Mouse (Mus musculus) heart, adult 2 months (tissue): ENCODE measurements at regions not wholly inside any gene's neighbourhood (a gene's known extent, or its start where the extent isn't known, plus 50 kb on each side); places are given as distances from the start of the nearest gene placed in this dataset.

Experiments used
- DNase-seq, 2 experiments: peaks; one replicate each; pipeline ENCODE4 v3.0.0; 2021
- H3K27ac ChIP-seq: fragments of 200-600 bp; 2 replicates; pipeline ENCODE4 v1.8.1; 2022
- H3K27me3 ChIP-seq: fragments of 200-500 bp; 2 replicates; pipeline ENCODE4 v1.6.1; 2012; ENCODE audit warnings: mild to moderate bottlenecking, low read length, inconsistent platforms, mixed read lengths; ENCODE audit not compliant: control insufficient read depth, insufficient read depth
- H3K36me3 ChIP-seq: fragments of 200-500 bp; 2 replicates; pipeline ENCODE4 v1.6.1; 2012; ENCODE audit warnings: low read length, inconsistent platforms; ENCODE audit not compliant: control insufficient read depth, insufficient read depth
- H3K4me1 ChIP-seq: fragments of 200-500 bp; 2 replicates; pipeline ENCODE4 v1.6.1; 2011; ENCODE audit warnings: low read length; ENCODE audit not compliant: control insufficient read depth, insufficient read depth
- H3K4me3 ChIP-seq: fragments of 200-600 bp; 2 replicates; pipeline ENCODE4 v1.8.1; 2022
- H3K79me2 ChIP-seq: fragments of 200-500 bp; replicated peaks from 2 replicates; pipeline ENCODE4 v1.6.1; 2012; ENCODE audit warnings: mild to moderate bottlenecking, inconsistent platforms, low read length, moderate library complexity, mixed read lengths; ENCODE audit not compliant: control insufficient read depth, insufficient read depth
- H3K9ac ChIP-seq: fragments of 200-500 bp; 2 replicates; pipeline ENCODE4 v1.6.1; 2012; ENCODE audit warnings: low read depth, mild to moderate bottlenecking, control low read depth, inconsistent platforms, low read length, mixed read lengths
- CTCF ChIP-seq: fragments of 200-600 bp; IDR thresholded peaks from 2 replicates; pipeline ENCODE4 v1.8.1; 2022; ENCODE audit warnings: antibody characterized with exemption, mild to moderate bottlenecking, moderate library complexity
- EP300 ChIP-seq: fragments of 200-500 bp; IDR thresholded peaks from 2 replicates; pipeline ENCODE4 v1.6.1; 2011; ENCODE audit warnings: low read depth, low read length, control low read depth; ENCODE audit not compliant: insufficient read depth
- POLR2A ChIP-seq: fragments of 200-500 bp; IDR thresholded peaks from 2 replicates; pipeline ENCODE4 v1.6.1; 2011; ENCODE audit warnings: mild to moderate bottlenecking, low read depth, low read length, control low read depth; ENCODE audit not compliant: insufficient read depth
- WGBS: fragments of 180-500 bp; shearing (Covaris S2); methylation state at CpG from one replicate; pipeline ENCODE4 v1.1.7; 2018; 5-methylcytosine and 5-hydroxymethylcytosine counted together
- intact Hi-C: fragments of 180-260 bp; cut with DNase I; formaldehyde crosslinking; loops from one replicate; pipeline ENCODE4 v1.15.1; 2025

DNA sequence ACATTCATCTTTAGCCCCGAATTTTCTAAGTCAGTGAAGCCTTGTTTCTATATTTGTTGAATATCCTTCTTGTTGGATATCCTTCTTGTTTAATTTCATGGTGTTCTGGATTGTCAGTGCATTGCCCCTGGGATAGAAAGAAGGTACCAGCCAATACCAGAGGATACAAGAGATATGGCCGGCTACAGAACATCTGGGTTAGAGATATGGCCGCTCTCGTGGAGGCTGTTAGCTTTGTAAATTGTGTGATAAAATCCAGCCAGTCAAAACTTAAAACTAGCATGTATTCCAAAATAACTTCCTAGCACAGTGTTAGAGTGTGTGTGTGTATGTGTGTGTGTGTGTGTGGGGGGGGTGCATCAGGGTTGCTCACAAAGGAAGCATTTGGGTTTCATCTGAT, 241.4 kb upstream of the Sstr1 start:
- no peak for TF ChIP-seq CTCF
- TF ChIP-seq EP300 = no peak
- H3K4me3 ChIP-seq = no peak overlapping the region
- H3K27ac ChIP-seq = no peak overlapping the region
- no peaks in the 10 kb centered on the region for H3K79me2 ChIP-seq
- intact Hi-C loops = no loop called here
- H3K36me3 ChIP-seq = no peaks in the 10 kb centered on the region
- H3K9ac ChIP-seq = no peak overlapping the region
- H3K4me1 ChIP-seq = no peaks in the 10 kb centered on the region
- no peaks in the 10 kb centered on the region for H3K27me3 ChIP-seq
- WGBS = 55% methylated on average over 4 of the region's 4 CpGs
- DNase-seq = no peak

DNA sequence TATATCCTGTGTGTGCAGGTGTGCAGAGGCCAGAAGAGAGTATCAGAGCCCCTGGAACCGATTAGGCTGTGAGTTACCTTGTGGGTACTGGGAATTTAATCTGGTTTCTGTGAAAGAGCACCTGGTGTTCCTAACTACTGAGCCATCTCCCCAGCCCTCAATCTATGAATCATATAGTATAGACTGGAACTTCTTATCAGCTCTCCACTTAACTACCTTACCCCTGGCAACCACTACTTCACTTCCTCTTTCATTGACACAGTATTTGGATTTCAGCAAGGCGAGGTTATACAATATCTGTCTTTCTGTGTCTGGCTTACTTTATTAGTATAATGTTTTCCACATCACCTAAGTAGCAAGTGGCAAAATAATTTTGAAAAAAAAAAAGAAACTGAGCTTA, 239.1 kb upstream of the Sstr1 start:
- H3K36me3 ChIP-seq = no peaks in the 10 kb centered on the region

More for the DNA sequence above, 239.1 kb upstream of the Sstr1 start:
- no peaks in the 10 kb centered on the region for H3K27me3 ChIP-seq
- TF ChIP-seq EP300 (no peak), CTCF (no peak), POLR2A (no peak)
- no peak overlapping the region for H3K4me3 ChIP-seq
- DNase-seq = no peak
- H3K27ac ChIP-seq = no peak overlapping the region
- H3K9ac ChIP-seq = no peak overlapping the region
- 62% methylated on average over 2 of the region's 2 CpGs for WGBS
- no peaks in the 10 kb centered on the region for H3K79me2 ChIP-seq
- no peaks in the 10 kb centered on the region for H3K4me1 ChIP-seq
- intact Hi-C loops = no loop called here
